Mouse (Mus musculus) myocyte (in vitro differentiated cells): ENCODE measurements around the gene Disc1. TPM values are rescaled to one million over a fixed set of nuclear protein-coding genes. Genes with fewer than 3 reads are reported as not detected.

ENCODE experiments used
- H3K27me3 ChIP-seq: one replicate; pipeline ENCODE4 v1.6.1; 2011; ENCODE audit not compliant: control insufficient read depth, insufficient read depth, insufficient read length
- H3K36me3 ChIP-seq: one replicate; pipeline ENCODE4 v1.6.1; 2011; ENCODE audit not compliant: control insufficient read depth, insufficient read depth
- H3K4me2 ChIP-seq: one replicate; pipeline ENCODE4 v1.6.1; 2011; ENCODE audit warnings: low read depth, control low read depth
- H3K4me3 ChIP-seq: one replicate; pipeline ENCODE4 v1.5.1; 2011; ENCODE audit warnings: mild to moderate bottlenecking, control low read depth, moderate library complexity
- H3K79me2 ChIP-seq: one replicate; pipeline ENCODE4 v1.6.1; 2011; ENCODE audit not compliant: control insufficient read depth, insufficient read depth
- H3ac ChIP-seq: one replicate; pipeline ENCODE4 v1.6.1; 2011; ENCODE audit not compliant: control insufficient read depth, insufficient read length
- CEBPB ChIP-seq: IDR thresholded peaks from 2 replicates; pipeline ENCODE4 v1.6.1; 2011; ENCODE audit warnings: mild to moderate bottlenecking, moderate library complexity; ENCODE audit not compliant: poor library complexity, insufficient read depth, severe bottlenecking
- E2F4 ChIP-seq: IDR thresholded peaks from one replicate; pipeline ENCODE4 v1.6.1; 2011; ENCODE audit warnings: mild to moderate bottlenecking, control low read depth, moderate library complexity; ENCODE audit not compliant: insufficient read depth
- MAX ChIP-seq: IDR thresholded peaks from one replicate; pipeline ENCODE4 v1.6.1; 2011; ENCODE audit warnings: low read depth, mild to moderate bottlenecking, control low read depth
- MYOD1 ChIP-seq, 3 experiments: IDR thresholded peaks; one replicate each; pipeline ENCODE4 v1.6.1; 2011; ENCODE audit warnings: control low read depth in 2 of 3, low read depth in 2 of 3, mild to moderate bottlenecking in 2 of 3, moderate library complexity in 1 of 3; ENCODE audit not compliant: insufficient read length in 2 of 3, control insufficient read depth in 1 of 3
- MYOG ChIP-seq, 3 experiments: IDR thresholded peaks; one replicate each; pipeline ENCODE4 v1.6.1; 2011; ENCODE audit warnings: control low read depth in 2 of 3, low read depth in 2 of 3, mild to moderate bottlenecking in 2 of 3; ENCODE audit not compliant: insufficient read length in 2 of 3, control insufficient read depth in 1 of 3, insufficient read depth in 1 of 3
- POLR2A ChIP-seq: IDR thresholded peaks from one replicate; pipeline ENCODE4 v1.6.1; 2011; ENCODE audit warnings: low read depth, mild to moderate bottlenecking, control low read depth, moderate library complexity; ENCODE audit not compliant: insufficient read length
- POLR2AphosphoS2 ChIP-seq: IDR thresholded peaks from one replicate; pipeline ENCODE4 v1.6.1; 2011; ENCODE audit warnings: low read depth, control low read depth; ENCODE audit not compliant: insufficient read length
- REST ChIP-seq: IDR thresholded peaks from one replicate; pipeline ENCODE4 v1.6.1; 2011; ENCODE audit warnings: mild to moderate bottlenecking, control low read depth, moderate library complexity; ENCODE audit not compliant: insufficient read depth, insufficient read length
- SRF ChIP-seq: IDR thresholded peaks from one replicate; pipeline ENCODE4 v1.6.1; 2011; ENCODE audit warnings: low read depth; ENCODE audit not compliant: control insufficient read depth, insufficient read length
- TCF12 ChIP-seq: IDR thresholded peaks from one replicate; pipeline ENCODE4 v1.6.1; 2011; ENCODE audit warnings: mild to moderate bottlenecking, control low read depth; ENCODE audit not compliant: poor library complexity, insufficient read depth, severe bottlenecking
- TCF3 ChIP-seq: IDR thresholded peaks from one replicate; pipeline ENCODE4 v1.6.1; 2011; ENCODE audit warnings: low read depth, control low read depth; ENCODE audit not compliant: insufficient read length
- USF1 ChIP-seq: IDR thresholded peaks from one replicate; pipeline ENCODE4 v1.6.1; 2011; ENCODE audit warnings: low read depth, mild to moderate bottlenecking, control low read depth, moderate library complexity
- polyA plus RNA-seq: library from polyadenylated mRNA; unstranded; fragments of >200 nt; fragmentation: generic; extraction: Trizol; gene quantifications from one replicate; pipeline ENCODE4 v1.2.1, GENCODE M21; 2012; ENCODE audit warnings: missing spikeins

Gene Disc1
- polyA plus RNA-seq, 1 experiment = 0.06 TPM

GRCm38 (mm10) chr8:125115321-125115720, 61.3 kb downstream of the Disc1 start:
- TF ChIP-seq MYOD1 (IDR thresholded peaks at IDR 0.05; ENCODE audit: control insufficient read depth in 1 of 3, insufficient read length in 2 of 3, low read depth in 2 of 3) = no peak
- TF ChIP-seq POLR2AphosphoS2 = no peak
- no peak for TF ChIP-seq MAX
- no peak for TF ChIP-seq SRF
- TF ChIP-seq MYOG (IDR thresholded peaks at IDR 0.05; ENCODE audit: control insufficient read depth in 1 of 3, insufficient read depth in 1 of 3, insufficient read length in 2 of 3, low read depth in 2 of 3) = no peak
- TF ChIP-seq TCF12 = no peak
- no peak for TF ChIP-seq E2F4
- no peak for TF ChIP-seq TCF3
- no peak for TF ChIP-seq USF1
- no peak for TF ChIP-seq POLR2A
- no peaks in the 10 kb centered on the region for H3K36me3 ChIP-seq
- no peak overlapping the region for H3ac ChIP-seq
- no peak overlapping the region for H3K4me3 ChIP-seq
- peaks cover 16% of the 10 kb centered on the region for H3K27me3 ChIP-seq
- no peaks in the 10 kb centered on the region for H3K79me2 ChIP-seq
- H3K4me2 ChIP-seq = no peak overlapping the region

GRCm38 (mm10) chr8:125116616-125117015, 62.6 kb downstream of the Disc1 start:
- no peak overlapping the region for H3K4me3 ChIP-seq
- H3ac ChIP-seq = no peak overlapping the region
- TF ChIP-seq TCF12 (no peak), E2F4 (no peak), MYOD1 (IDR thresholded peaks at IDR 0.05; ENCODE audit: control insufficient read depth in 1 of 3, insufficient read length in 2 of 3, low read depth in 2 of 3) (no peak), POLR2AphosphoS2 (no peak), POLR2A (no peak), REST (no peak), TCF3 (no peak), USF1 (no peak), MAX (no peak), CEBPB (no peak), MYOG (IDR thresholded peaks at IDR 0.05; ENCODE audit: control insufficient read depth in 1 of 3, insufficient read depth in 1 of 3, insufficient read length in 2 of 3, low read depth in 2 of 3) (no peak), SRF (no peak)
- H3K27me3 ChIP-seq = peaks cover 16% of the 10 kb centered on the region
- H3K4me2 ChIP-seq = no peak overlapping the region
- no peaks in the 10 kb centered on the region for H3K79me2 ChIP-seq
- H3K36me3 ChIP-seq = no peaks in the 10 kb centered on the region

GRCm38 (mm10) chr8:125126482-125126881, 72.5 kb downstream of the Disc1 start:
- H3K36me3 ChIP-seq = no peaks in the 10 kb centered on the region
- no peak overlapping the region for H3K4me3 ChIP-seq
- no peak overlapping the region for H3ac ChIP-seq
- peaks cover 16% of the 10 kb centered on the region for H3K27me3 ChIP-seq
- no peaks in the 10 kb centered on the region for H3K79me2 ChIP-seq
- H3K4me2 ChIP-seq = no peak overlapping the region
- TF ChIP-seq SRF (no peak), POLR2A (no peak), TCF3 (no peak), MAX (no peak), CEBPB (no peak), MYOD1 (IDR thresholded peaks at IDR 0.05; ENCODE audit: control insufficient read depth in 1 of 3, insufficient read length in 2 of 3, low read depth in 2 of 3) (no peak), USF1 (no peak), MYOG (IDR thresholded peaks at IDR 0.05; ENCODE audit: control insufficient read depth in 1 of 3, insufficient read depth in 1 of 3, insufficient read length in 2 of 3, low read depth in 2 of 3) (no peak), REST (no peak), TCF12 (no peak), E2F4 (no peak), POLR2AphosphoS2 (no peak)

DNA sequence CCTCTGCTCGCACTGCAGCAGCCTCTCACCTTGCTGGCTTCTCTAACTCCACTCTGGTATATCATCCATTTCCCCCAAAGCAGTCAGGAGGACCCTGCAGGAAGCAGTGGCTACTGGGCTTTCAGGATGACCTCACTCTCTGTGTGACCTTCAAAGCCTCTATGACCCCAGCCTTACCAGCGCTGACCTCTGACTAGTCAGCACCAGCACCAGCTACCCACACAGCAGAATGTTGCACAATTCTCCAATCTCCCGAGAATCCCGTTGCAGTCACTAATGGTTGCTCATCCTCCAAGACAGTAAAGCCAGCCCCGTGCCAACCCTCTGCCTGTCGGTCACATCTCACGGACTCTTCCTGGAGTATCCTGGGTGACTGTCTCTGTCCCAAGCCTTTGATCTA, 73.6 kb downstream of the Disc1 start:
- TF ChIP-seq POLR2A (no peak), TCF3 (no peak), MYOG (IDR thresholded peaks at IDR 0.05; ENCODE audit: control insufficient read depth in 1 of 3, insufficient read depth in 1 of 3, insufficient read length in 2 of 3, low read depth in 2 of 3) (no peak), MAX (no peak), REST (no peak), SRF (no peak), USF1 (no peak), CEBPB (no peak), MYOD1 (IDR thresholded peaks at IDR 0.05; ENCODE audit: control insufficient read depth in 1 of 3, insufficient read length in 2 of 3, low read depth in 2 of 3) (no peak), TCF12 (no peak), POLR2AphosphoS2 (no peak), E2F4 (no peak)
- no peak overlapping the region for H3K4me3 ChIP-seq
- H3K79me2 ChIP-seq = no peaks in the 10 kb centered on the region
- no peaks in the 10 kb centered on the region for H3K36me3 ChIP-seq
- H3ac ChIP-seq = no peak overlapping the region
- peaks cover 16% of the 10 kb centered on the region for H3K27me3 ChIP-seq
- no peak overlapping the region for H3K4me2 ChIP-seq

DNA sequence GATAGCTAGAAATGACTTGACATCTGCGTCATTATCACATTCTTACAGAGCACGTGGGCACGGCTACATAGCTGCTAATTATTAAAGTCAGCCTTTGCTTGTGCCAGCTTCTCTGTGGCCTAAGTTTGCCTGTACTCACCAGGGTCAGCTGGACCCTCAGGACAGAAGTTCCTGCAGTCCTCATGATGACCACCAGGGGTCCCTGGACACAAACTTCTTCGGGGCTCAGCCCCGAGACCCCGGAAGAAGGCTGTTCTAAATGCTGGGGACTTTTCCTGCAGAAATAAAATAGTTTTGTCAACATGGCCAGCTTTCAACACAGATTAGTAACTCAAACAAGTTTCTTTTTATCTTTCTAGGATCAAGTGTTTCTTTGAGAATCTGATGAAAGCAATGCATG, 74.3 kb downstream of the Disc1 start:
- H3K27me3 ChIP-seq = peaks cover 16% of the 10 kb centered on the region
- no peak overlapping the region for H3K4me3 ChIP-seq
- H3ac ChIP-seq = no peak overlapping the region
- H3K36me3 ChIP-seq = no peaks in the 10 kb centered on the region
- TF ChIP-seq REST (no peak), TCF3 (no peak), SRF (no peak), MYOD1 (IDR thresholded peaks at IDR 0.05; ENCODE audit: control insufficient read depth in 1 of 3, insufficient read length in 2 of 3, low read depth in 2 of 3) (no peak), USF1 (no peak), CEBPB (no peak), MAX (no peak), POLR2A (no peak), POLR2AphosphoS2 (no peak), TCF12 (no peak), MYOG (IDR thresholded peaks at IDR 0.05; ENCODE audit: control insufficient read depth in 1 of 3, insufficient read depth in 1 of 3, insufficient read length in 2 of 3, low read depth in 2 of 3) (no peak)
- H3K79me2 ChIP-seq = no peaks in the 10 kb centered on the region
- H3K4me2 ChIP-seq = no peak overlapping the region
